Mouse (Mus musculus) ES-E14 (cell line): ENCODE data around the gene Ivl. TPM values are rescaled to one million over a fixed set of nuclear protein-coding genes. Genes with fewer than 3 reads are reported as not detected.

ENCODE experiments used
- DNase-seq: peaks from one replicate; pipeline ENCODE4 v3.0.0-alpha.2; 2013; ENCODE audit warnings: low read depth, low spot score
- H3K27ac ChIP-seq: 2 replicates; pipeline ENCODE4 v1.5.1; 2012; ENCODE audit warnings: low read depth, mild to moderate bottlenecking, low read length, moderate library complexity, mixed read lengths; ENCODE audit not compliant: poor library complexity, insufficient read depth, severe bottlenecking
- H3K36me3 ChIP-seq: 2 replicates; pipeline ENCODE4 v1.6.1; 2012; ENCODE audit warnings: mild to moderate bottlenecking, low read length, moderate library complexity, mixed read lengths; ENCODE audit not compliant: control insufficient read depth, poor library complexity, insufficient read depth, severe bottlenecking
- H3K4me1 ChIP-seq, 2 experiments: fragments of 150-350 bp in 1 of 2; sonication (generic) in 1 of 2; 2 replicates each; pipeline ENCODE4 v1.6.1; 2012; ENCODE audit warnings: low read length in 2 of 2, mild to moderate bottlenecking in 1 of 2, mixed read lengths in 1 of 2; ENCODE audit not compliant: control insufficient read depth in 2 of 2, insufficient read depth in 2 of 2, poor library complexity in 1 of 2
- H3K4me3 ChIP-seq, 2 experiments: fragments of 150-350 bp in 1 of 2; sonication (generic) in 1 of 2; 2 replicates each; pipeline ENCODE4 v1.5.1; 2012; ENCODE audit warnings: low read length in 2 of 2, low read depth in 1 of 2, mild to moderate bottlenecking in 1 of 2, mixed read lengths in 1 of 2; ENCODE audit not compliant: insufficient read depth in 1 of 2, poor library complexity in 1 of 2, severe bottlenecking in 1 of 2
- H3K9ac ChIP-seq: 2 replicates; pipeline ENCODE4 v1.6.1; 2012; ENCODE audit warnings: low read depth, mild to moderate bottlenecking, low read length, mixed read lengths; ENCODE audit not compliant: poor library complexity, insufficient read depth, severe bottlenecking
- H3K9me3 ChIP-seq: fragments of 150-350 bp; sonication (generic); 2 replicates; pipeline ENCODE4 v1.6.1; 2012; ENCODE audit warnings: low read depth, mild to moderate bottlenecking, low read length; ENCODE audit not compliant: control insufficient read depth, insufficient read depth
- CHD2 ChIP-seq: IDR thresholded peaks from 2 replicates; pipeline ENCODE4 v1.6.1; 2014; ENCODE audit warnings: mild to moderate bottlenecking, low read depth, low read length, inconsistent platforms
- HCFC1 ChIP-seq: IDR thresholded peaks from 2 replicates; pipeline ENCODE4 v1.6.1; 2012; ENCODE audit warnings: low read length, inconsistent platforms, borderline replicate concordance; ENCODE audit not compliant: insufficient read depth
- MAFK ChIP-seq: IDR thresholded peaks from 2 replicates; pipeline ENCODE4 v1.6.1; 2014; ENCODE audit warnings: mild to moderate bottlenecking, low read depth, low read length, inconsistent platforms; ENCODE audit not compliant: insufficient read depth
- ZC3H11A ChIP-seq: IDR thresholded peaks from 2 replicates; pipeline ENCODE4 v1.6.1; 2012; ENCODE audit warnings: low read depth, mild to moderate bottlenecking, inconsistent platforms, low read length, borderline replicate concordance
- ZNF384 ChIP-seq: IDR thresholded peaks from 2 replicates; pipeline ENCODE4 v1.6.1; 2012; ENCODE audit warnings: low read depth, low read length, inconsistent platforms
- in situ Hi-C, 2 experiments: fragments of 600-800 bp; cut with MboI; formaldehyde crosslinking; loops; one replicate each; pipeline ENCODE4 v1.15.1; 2025; ENCODE audit warnings: low sequenced_read_pairs in 2 of 2, inconsistent platforms in 1 of 2; ENCODE audit not compliant: unreplicated experiment in 2 of 2
- total RNA-seq: library from RNA; depleted of rRNA; stranded (reverse); fragments of 300-350 nt; gene quantifications from 2 replicates; pipeline ENCODE4 v1.2.3, GENCODE M21; 2012

Gene Ivl
- total RNA-seq, 1 experiment = 0.45 TPM

GRCm38 (mm10) chr3:92585055-92585454 is 11.5 kb upstream of the Ivl start:
- Histone ChIP-seq H3K4me1 (no peaks in the 10 kb centered on the region), H3K4me3 (no peak overlapping the region), H3K9ac (no peak overlapping the region), H3K36me3 (no peaks in the 10 kb centered on the region), H3K27ac (no peak overlapping the region), H3K9me3 (no peaks in the 10 kb centered on the region)
- in situ Hi-C loops = no loop called here
- no peak for DNase-seq
- TF ChIP-seq HCFC1 (no peak), ZC3H11A (no peak), ZNF384 (no peak), MAFK (no peak), CHD2 (no peak)

GRCm38 (mm10) chr3:92583164-92583826 is 9.8 kb upstream of the Ivl start:
- Histone ChIP-seq H3K9ac (no peak overlapping the region), H3K27ac (no peak overlapping the region), H3K9me3 (no peaks in the 10 kb centered on the region), H3K36me3 (no peaks in the 10 kb centered on the region), H3K4me3 (no peak overlapping the region), H3K4me1 (no peaks in the 10 kb centered on the region)
- in situ Hi-C loops = no loop called here
- TF ChIP-seq ZNF384 = no peak
- no peak for TF ChIP-seq CHD2
- TF ChIP-seq ZC3H11A = no peak
- no peak for DNase-seq

GRCm38 (mm10) chr3:92579508-92579907 is 6.0 kb upstream of the Ivl start:
- Histone ChIP-seq H3K27ac (no peak overlapping the region), H3K4me1 (no peaks in the 10 kb centered on the region), H3K4me3 (no peak overlapping the region), H3K36me3 (no peaks in the 10 kb centered on the region), H3K9me3 (no peaks in the 10 kb centered on the region), H3K9ac (no peak overlapping the region)
- DNase-seq = no peak
- no peak for TF ChIP-seq ZC3H11A
- no peak for TF ChIP-seq ZNF384
- no peak for TF ChIP-seq MAFK
- TF ChIP-seq HCFC1 = no peak
- no peak for TF ChIP-seq CHD2
- in situ Hi-C loops = no loop called here

GRCm38 (mm10) chr3:92578652-92579413 is 5.3 kb upstream of the Ivl start:
- in situ Hi-C loops = no loop called here
- no peak overlapping the region for H3K9ac ChIP-seq
- TF ChIP-seq ZC3H11A = no peak
- no peak for TF ChIP-seq ZNF384
- no peak for TF ChIP-seq MAFK
- TF ChIP-seq CHD2 = no peak
- no peak for TF ChIP-seq HCFC1

More at GRCm38 (mm10) chr3:92578652-92579413, 5.3 kb upstream of the Ivl start:
- no peaks in the 10 kb centered on the region for H3K36me3 ChIP-seq
- DNase-seq = no peak
- no peaks in the 10 kb centered on the region for H3K4me1 ChIP-seq
- no peak overlapping the region for H3K27ac ChIP-seq
- no peaks in the 10 kb centered on the region for H3K9me3 ChIP-seq
- no peak overlapping the region for H3K4me3 ChIP-seq
